ENCODE assay signal across 10 mouse cellular contexts in the genomic region with DNA sequence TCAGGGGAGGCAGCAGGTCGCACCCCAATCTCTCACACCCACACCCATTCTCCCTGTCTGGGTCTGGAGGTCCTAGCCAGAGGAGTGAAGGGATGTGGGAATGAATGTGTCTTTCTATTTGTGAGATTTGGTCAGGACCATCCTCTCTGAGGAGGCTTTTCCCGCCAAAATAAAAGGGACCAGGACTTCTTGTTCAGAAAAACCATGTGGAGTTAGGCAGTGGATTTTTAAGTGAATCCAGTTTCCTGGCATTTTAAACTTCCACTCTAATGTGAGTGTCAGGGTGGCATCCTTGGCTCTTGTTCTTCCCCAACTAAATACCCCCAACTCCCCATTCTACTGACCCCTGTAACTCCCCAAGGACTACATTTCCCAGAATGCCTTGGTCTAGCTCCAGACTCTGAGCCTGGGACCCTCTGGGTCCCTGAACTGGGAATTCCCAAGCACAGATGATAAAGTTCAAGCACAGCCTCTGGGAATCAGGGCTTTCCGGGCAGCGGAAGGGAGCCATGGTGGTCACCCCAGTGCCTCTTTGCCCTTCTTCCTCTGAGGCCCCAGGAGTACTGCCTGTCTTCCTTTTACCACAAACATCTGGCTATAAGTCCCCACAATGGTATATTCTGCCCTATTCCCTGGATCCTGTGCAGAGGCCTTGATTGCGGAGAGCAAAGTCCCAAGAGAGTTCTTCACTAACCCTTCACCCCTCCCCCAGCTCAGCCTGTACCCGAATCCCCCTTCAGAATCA. TPM values are rescaled to one million over a fixed set of nuclear protein-coding genes. Genes with fewer than 3 reads are reported as not detected.
A peak's percentile ranks its signal among the peaks of the same experiment; 100 is the strongest.
DNase-seq lines count a peak whose midpoint lies in the region; ATAC-seq and TF ChIP-seq lines count a peak whose summit lies in the region.
"Had no signal": no experiment of that assay in that cellular context is flagged by ENCODE, and none has a peak within 500 bp of the region (broad histone marks: within the 10 kb centered on the region; RNA-seq: fewer than 3 reads in every experiment).

No protein-coding gene starts in this region.

- 66% methylated on average over 6 of the region's 6 CpGs for WGBS in liver, postnatal 0 days (ENCODE audit: insufficient replicate concordance)
- WGBS in forebrain, embryonic 13.5 days = 51% methylated on average over 6 of the region's 6 CpGs
- 44% methylated on average over 6 of the region's 6 CpGs for WGBS in limb, embryonic 10.5 days
- 43% methylated on average over 6 of the region's 6 CpGs for WGBS in stomach, embryonic 14.5 days

- 0 out of 2 replicates have a peak overlapping the region, but pooled peaks have one; percentile 16 for H3K27ac ChIP-seq in liver, postnatal 0 days (ENCODE audit: low read depth)
- peak overlapping the region; percentile 63; the same call in 1 of the 2 replicates for H3K27ac ChIP-seq in forebrain, embryonic 13.5 days
- peak overlapping the region; percentile 99 for H3K27ac ChIP-seq in limb, embryonic 10.5 days
- peak overlapping the region; percentile 83; the same call in 1 of the 2 replicates for H3K27ac ChIP-seq in stomach, embryonic 14.5 days (ENCODE audit: low read length)
- H3K27ac ChIP-seq: liver, embryonic 15.5 days had no signal

- no peak overlapping the region for H3K4me3 ChIP-seq in liver, postnatal 0 days (ENCODE audit: low read depth, low read length)
- 0 out of 2 replicates have a peak overlapping the region, but pooled peaks have one; percentile 7 for H3K4me3 ChIP-seq in forebrain, embryonic 13.5 days
- peak overlapping the region; percentile 96 for H3K4me3 ChIP-seq in limb, embryonic 10.5 days
- no peak overlapping the region for H3K4me3 ChIP-seq in stomach, embryonic 14.5 days (ENCODE audit: low read depth, low read length)
- H3K4me3 ChIP-seq: liver, embryonic 15.5 days had no signal

- peaks cover 8% of the 10 kb centered on the region for H3K27me3 ChIP-seq in liver, postnatal 0 days (ENCODE audit: insufficient read depth, low read length)
- no peaks in the 10 kb centered on the region for H3K27me3 ChIP-seq in forebrain, embryonic 13.5 days
- H3K27me3 ChIP-seq in limb, embryonic 10.5 days (ENCODE audit: low read depth, poor library complexity, severe bottlenecking) = no peaks in the 10 kb centered on the region
- H3K27me3 ChIP-seq in stomach, embryonic 14.5 days (ENCODE audit: control insufficient read depth, insufficient read depth, low read length) = no peaks in the 10 kb centered on the region

- DNase-seq in liver, postnatal 0 days = no peak
- DNase-seq in liver = no peak
- DNase-seq in limb, embryonic 10.5 days (ENCODE audit: low spot score) = no peak
- DNase-seq in Muller cell, postnatal 12 days (ENCODE audit: inconsistent ontology term) = no peak
- no peak for DNase-seq in right cerebral cortex, postnatal 10 days (ENCODE audit: low spot score in 2 of 2)
- no peak for DNase-seq in frontal cortex, postnatal 25 days (ENCODE audit: low spot score in 2 of 2)
- DNase-seq: spleen, adult 18-20 months had no signal

- ATAC-seq in liver, postnatal 0 days = no peak
- ATAC-seq in forebrain, embryonic 13.5 days = no peak
- ATAC-seq in stomach, embryonic 14.5 days (ENCODE audit: insufficient number of reproducible peaks, insufficient read depth, low FRiP score, low read depth) = no peak

- TF ChIP-seq EP300 in liver, postnatal 0 days (IDR thresholded peaks at IDR 0.05; ENCODE audit: low read depth) = no peak

- H3K4me1 ChIP-seq in liver, postnatal 0 days (ENCODE audit: insufficient read depth) = peaks cover 21% of the 10 kb centered on the region
- peaks cover 93% of the 10 kb centered on the region for H3K4me1 ChIP-seq in forebrain, embryonic 13.5 days
- H3K4me1 ChIP-seq in limb, embryonic 10.5 days = peaks cover 97% of the 10 kb centered on the region
- H3K4me1 ChIP-seq in stomach, embryonic 14.5 days (ENCODE audit: control insufficient read depth, insufficient read depth, low read length) = peaks cover 65% of the 10 kb centered on the region

- no peaks in the 10 kb centered on the region for H3K36me3 ChIP-seq in liver, postnatal 0 days (replicated peaks; ENCODE audit: insufficient read depth, low read length)
- H3K36me3 ChIP-seq in forebrain, embryonic 13.5 days (ENCODE audit: poor library complexity, severe bottlenecking) = peaks cover 12% of the 10 kb centered on the region
- H3K36me3 ChIP-seq in limb, embryonic 10.5 days = peaks cover 40% of the 10 kb centered on the region
- H3K36me3 ChIP-seq in stomach, embryonic 14.5 days (ENCODE audit: control insufficient read depth, insufficient read depth, low read length) = no peaks in the 10 kb centered on the region
- H3K36me3 ChIP-seq: liver, embryonic 15.5 days had no signal

- TF ChIP-seq CTCF in liver, postnatal 0 days (IDR thresholded peaks at IDR 0.05; ENCODE audit: low read depth) = no peak

- no peaks in the 10 kb centered on the region for H3K9me3 ChIP-seq in liver, postnatal 0 days (ENCODE audit: low read length)
- no peaks in the 10 kb centered on the region for H3K9me3 ChIP-seq in forebrain, embryonic 13.5 days (replicated peaks)
- H3K9me3 ChIP-seq in limb, embryonic 10.5 days (replicated peaks) = no peaks in the 10 kb centered on the region
- H3K9me3 ChIP-seq in stomach, embryonic 14.5 days (ENCODE audit: control insufficient read depth, low read depth, low read length) = no peaks in the 10 kb centered on the region
- H3K9me3 ChIP-seq: liver, embryonic 15.5 days had no signal

- H3K9ac ChIP-seq in liver, postnatal 0 days (replicated peaks) = no peak overlapping the region
- peak overlapping the region; percentile 100 for H3K9ac ChIP-seq in forebrain, embryonic 13.5 days
- no peak overlapping the region for H3K9ac ChIP-seq in stomach, embryonic 14.5 days (replicated peaks; ENCODE audit: low read depth, low read length)
- H3K9ac ChIP-seq: liver, embryonic 15.5 days had no signal

- no peak overlapping the region for H3K4me2 ChIP-seq in liver, postnatal 0 days (ENCODE audit: low read depth, low read length)
- peak overlapping the region; percentile 95 for H3K4me2 ChIP-seq in forebrain, embryonic 13.5 days
- no peak overlapping the region for H3K4me2 ChIP-seq in stomach, embryonic 14.5 days (replicated peaks; ENCODE audit: low read depth, low read length)
- H3K4me2 ChIP-seq: liver, embryonic 15.5 days had no signal

RNA-seq across cellular contexts. Expression of a gene that starts 9.4 kb away (rescaled TPM):
- 1.1 and 1.2 TPM in 2 replicates for polyA plus RNA-seq in liver, postnatal 0 days (2015; fragmentation: Nextera tagmentation; extraction: Ambion mirVana)
- 17.2 TPM in 2 replicates for polyA plus RNA-seq in forebrain, embryonic 13.5 days (2015; fragmentation: Nextera tagmentation; extraction: Ambion mirVana)
- 19.9 and 20.3 TPM in 2 replicates for polyA plus RNA-seq in limb, embryonic 10.5 days (2016; fragmentation: Nextera tagmentation; extraction: Ambion mirVana)
- 12.2 and 13.4 TPM in 2 replicates for polyA plus RNA-seq in stomach, embryonic 14.5 days (2014; fragmentation: Nextera tagmentation; extraction: Ambion mirVana)

Comparison
In these comparisons a context has a peak if more than half of its experiments do, and no peak if none do; other contexts are left out.
1. H3K27ac ChIP-seq: peak in every context shown above with its lines; median percentile 99 in limb, embryonic 10.5 days; 83 in stomach, embryonic 14.5 days; 63 in forebrain, embryonic 13.5 days; 16 in liver, postnatal 0 days.
2. H3K4me3 ChIP-seq: peak in forebrain, embryonic 13.5 days (single experiment) and limb, embryonic 10.5 days (single experiment); none in liver, postnatal 0 days (single experiment) and stomach, embryonic 14.5 days (single experiment).